Mouse (Mus musculus) forebrain, embryonic 16.5 days (tissue): Measurements from ENCODE around the gene Ints3. TPM values are rescaled to one million over a fixed set of nuclear protein-coding genes. Genes with fewer than 3 reads are reported as not detected.
"Not testable (repeated sequence)": the region's sequence is repeated elsewhere in the genome, so short reads cannot be mapped to it uniquely, and the experiment has no call there.

Experiments
- ATAC-seq: fragments of 200-750 bp; cut with Nextera tagmentation; 2 replicates; pipeline ENCODE4 v1.8.0; 2017; ENCODE audit warnings: mild to moderate bottlenecking, moderate library complexity
- H3K27ac ChIP-seq: fragments of 300-500 bp; sonication (generic); 2 replicates; pipeline ENCODE4 v1.5.1; 2014; ENCODE audit warnings: low read length, control low read depth
- H3K27me3 ChIP-seq: fragments of 300-500 bp; sonication (generic); replicated peaks from 2 replicates; pipeline ENCODE4 v1.6.1; 2014; ENCODE audit warnings: low read length; ENCODE audit not compliant: control insufficient read depth, insufficient read depth
- H3K36me3 ChIP-seq: fragments of 300-500 bp; sonication (generic); 2 replicates; pipeline ENCODE4 v1.6.1; 2014; ENCODE audit not compliant: control insufficient read depth, insufficient read depth
- H3K4me1 ChIP-seq: fragments of 300-500 bp; sonication (generic); replicated peaks from 2 replicates; pipeline ENCODE4 v1.6.1; 2014; ENCODE audit warnings: low read length; ENCODE audit not compliant: control insufficient read depth, insufficient read depth
- H3K4me2 ChIP-seq: fragments of 300-500 bp; sonication (generic); 2 replicates; pipeline ENCODE4 v1.6.1; 2014; ENCODE audit warnings: mild to moderate bottlenecking, low read length, control low read depth
- H3K4me3 ChIP-seq: fragments of 300-500 bp; sonication (generic); replicated peaks from 2 replicates; pipeline ENCODE4 v1.5.1; 2014; ENCODE audit warnings: mild to moderate bottlenecking, low read length, control low read depth
- H3K9ac ChIP-seq: fragments of 300-500 bp; sonication (generic); replicated peaks from 2 replicates; pipeline ENCODE4 v1.6.1; 2014; ENCODE audit warnings: low read depth, low read length, control low read depth
- H3K9me3 ChIP-seq: fragments of 300-500 bp; sonication (generic); 2 replicates; pipeline ENCODE4 v1.6.1; 2016; ENCODE audit warnings: low read length; ENCODE audit not compliant: control insufficient read depth
- WGBS: fragments of 180-500 bp; shearing (Covaris S2); extraction: QIAGEN DNeasy Blood & Tissue Kit; methylation state at CpG from one replicate; pipeline ENCODE4 v1.1.7; 2014; 5-methylcytosine and 5-hydroxymethylcytosine counted together
- polyA plus RNA-seq: library from polyadenylated mRNA; unstranded; fragments of >200 nt; fragmentation: Nextera tagmentation; extraction: Ambion mirVana; gene quantifications from 2 replicates; pipeline ENCODE4 v1.2.1, GENCODE M21; 2015

The Ints3 gene
- polyA plus RNA-seq, 1 experiment from 2014 or later: 32.3 TPM

- WGBS: 93% methylated on average over 7 of the region's 7 CpGs
- no peak for ATAC-seq
- Histone ChIP-seq H3K9me3 (no peaks in the 10 kb centered on the region), H3K9ac (no peak overlapping the region), H3K27ac (no peak overlapping the region), H3K4me1 (no peaks in the 10 kb centered on the region), H3K4me2 (no peak overlapping the region), H3K4me3 (no peak overlapping the region), H3K27me3 (no peaks in the 10 kb centered on the region), H3K36me3 (peaks cover 38% of the 10 kb centered on the region)
Observed at GRCm38 (mm10) chr3:90357959-90358358, 75.5 kb downstream of the Ints3 start.

GRCm38 (mm10) chr3:90347847-90348246 is 85.6 kb downstream of the Ints3 start:
- H3K36me3 ChIP-seq: peaks cover 40% of the 10 kb centered on the region
- no peak overlapping the region for H3K4me3 ChIP-seq
- no peak overlapping the region for H3K27ac ChIP-seq
- no peaks in the 10 kb centered on the region for H3K27me3 ChIP-seq
- no peak overlapping the region for H3K4me2 ChIP-seq
- H3K4me1 ChIP-seq: no peaks in the 10 kb centered on the region
- H3K9ac ChIP-seq: no peak overlapping the region
- no peak for ATAC-seq
- no peaks in the 10 kb centered on the region for H3K9me3 ChIP-seq
- 97% methylated on average over 4 of the region's 4 CpGs for WGBS

- not testable (repeated sequence) for H3K4me3 ChIP-seq, H3K9ac ChIP-seq, ATAC-seq, H3K4me1 ChIP-seq, H3K9me3 ChIP-seq, H3K27me3 ChIP-seq, H3K4me2 ChIP-seq, H3K27ac ChIP-seq
- 50% methylated on average over 2 of the region's 2 CpGs for WGBS
- H3K36me3 ChIP-seq: peaks cover 20% of the 10 kb centered on the region
Observed at GRCm38 (mm10) chr3:90342853-90343252, 90.6 kb downstream of the Ints3 start.

Other genes starting within 250 kb of the Ints3 start
- 790 and 871 TPM in 2 replicates for gene Rps27, start 220.0 kb downstream of the Ints3 start, polyA plus RNA-seq
- gene Rab13, start 219.9 kb downstream of the Ints3 start, polyA plus RNA-seq: 21.7 and 22.2 TPM in 2 replicates
- gene Jtb, start 202.0 kb downstream of the Ints3 start, polyA plus RNA-seq: 106 and 114 TPM in 2 replicates
- 2.7 and 3.3 TPM in 2 replicates for gene Creb3l4, start 190.1 kb downstream of the Ints3 start, polyA plus RNA-seq
- 42.5 and 43.1 TPM in 2 replicates for gene Slc39a1, start 185.4 kb downstream of the Ints3 start, polyA plus RNA-seq
- gene Crtc2, start 179.5 kb downstream of the Ints3 start, polyA plus RNA-seq: 18.5 and 23.2 TPM in 2 replicates
- 5.3 and 6.7 TPM in 2 replicates for gene Dennd4b, start 168.4 kb downstream of the Ints3 start, polyA plus RNA-seq
- 15.2 and 16.5 TPM in 2 replicates for gene Gatad2b, start 140.4 kb downstream of the Ints3 start, polyA plus RNA-seq
- 17.1 and 20.0 TPM in 2 replicates for gene Slc27a3, start 43.7 kb downstream of the Ints3 start, polyA plus RNA-seq
- 2.1 and 2.6 TPM in 2 replicates for gene Npr1, start 32.2 kb upstream of the Ints3 start, polyA plus RNA-seq
- 331 and 336 TPM in 2 replicates for gene Ilf2, start 42.5 kb upstream of the Ints3 start, polyA plus RNA-seq
- 76.8 and 83.3 TPM in 2 replicates for gene Snapin, start 57.4 kb upstream of the Ints3 start, polyA plus RNA-seq
- gene Chtop, start 75.9 kb upstream of the Ints3 start, polyA plus RNA-seq: 202 and 220 TPM in 2 replicates
- 11.2 and 14.3 TPM in 2 replicates for gene S100a1, start 80.8 kb upstream of the Ints3 start, polyA plus RNA-seq
- 8.0 and 9.7 TPM in 2 replicates for gene S100a13, start 80.8 kb upstream of the Ints3 start, polyA plus RNA-seq
- gene S100a14, start 93.2 kb upstream of the Ints3 start, polyA plus RNA-seq: 0.31 TPM in 1 of 2 replicates, not detected in the other
- gene S100a16, start 103.6 kb upstream of the Ints3 start, polyA plus RNA-seq: 36.2 and 44.2 TPM in 2 replicates
- 0.07 TPM in 1 of 2 replicates, not detected in the other for gene S100a3, start 127.0 kb upstream of the Ints3 start, polyA plus RNA-seq
- not detected in 2 replicates for gene S100a2, start 156.6 kb upstream of the Ints3 start, polyA plus RNA-seq
- not detected in 2 replicates for gene Gm42674, start 168.3 kb upstream of the Ints3 start, polyA plus RNA-seq
- gene S100a4, start 170.1 kb upstream of the Ints3 start, polyA plus RNA-seq: 0.65 and 1.3 TPM in 2 replicates
- not detected in 2 replicates for gene S100a5, start 174.9 kb upstream of the Ints3 start, polyA plus RNA-seq
- 9.5 and 13.3 TPM in 2 replicates for gene S100a6, start 179.3 kb upstream of the Ints3 start, polyA plus RNA-seq
- not detected in 2 replicates for gene S100a7a, start 220.4 kb upstream of the Ints3 start, polyA plus RNA-seq
- 1.8 and 5.4 TPM in 2 replicates for gene S100a8, start 235.4 kb upstream of the Ints3 start, polyA plus RNA-seq